Mouse (Mus musculus) heart, adult 18-20 months (tissue): ENCODE results near the gene Cfap45. TPM values are rescaled to one million over a fixed set of nuclear protein-coding genes. Genes with fewer than 3 reads are reported as not detected.

Experiments used
- DNase-seq, 2 experiments: peaks; one replicate each; pipeline ENCODE4 v3.0.0; 2021 to 2022; ENCODE audit warnings: mixed read lengths in 1 of 2
- total RNA-seq, 2 experiments: library from RNA; stranded (reverse); gene quantifications; 2 replicates each; pipeline ENCODE4 v1.2.3; 2021

Gene Cfap45
- total RNA-seq, 2 experiments from 2014 or later: 1.2 TPM; not detected in 1

DNA sequence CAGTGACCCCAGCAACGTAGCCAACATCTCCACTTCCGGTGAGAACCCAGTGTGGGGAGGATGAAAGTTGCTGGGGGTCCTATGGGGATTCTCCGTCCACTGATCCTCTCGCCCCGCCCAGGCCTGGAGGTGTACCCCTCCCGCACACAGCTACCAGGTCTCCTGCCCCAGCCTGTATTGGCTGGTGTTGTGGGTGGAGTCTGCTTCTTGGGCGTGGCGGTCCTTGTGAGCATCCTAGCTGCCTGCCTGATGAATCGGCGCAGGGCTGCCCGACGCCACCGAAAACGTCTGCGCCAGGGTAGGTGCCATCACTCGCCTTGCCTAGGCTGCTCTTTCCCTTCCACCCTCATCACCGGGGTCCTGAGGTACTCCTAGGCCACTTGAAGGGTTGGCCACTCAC, 24.6 kb upstream of the Cfap45 start:
- no peak for DNase-seq

GRCm38 (mm10) chr1:172497428-172497827, 23.2 kb upstream of the Cfap45 start:
- DNase-seq: no peak

DNA sequence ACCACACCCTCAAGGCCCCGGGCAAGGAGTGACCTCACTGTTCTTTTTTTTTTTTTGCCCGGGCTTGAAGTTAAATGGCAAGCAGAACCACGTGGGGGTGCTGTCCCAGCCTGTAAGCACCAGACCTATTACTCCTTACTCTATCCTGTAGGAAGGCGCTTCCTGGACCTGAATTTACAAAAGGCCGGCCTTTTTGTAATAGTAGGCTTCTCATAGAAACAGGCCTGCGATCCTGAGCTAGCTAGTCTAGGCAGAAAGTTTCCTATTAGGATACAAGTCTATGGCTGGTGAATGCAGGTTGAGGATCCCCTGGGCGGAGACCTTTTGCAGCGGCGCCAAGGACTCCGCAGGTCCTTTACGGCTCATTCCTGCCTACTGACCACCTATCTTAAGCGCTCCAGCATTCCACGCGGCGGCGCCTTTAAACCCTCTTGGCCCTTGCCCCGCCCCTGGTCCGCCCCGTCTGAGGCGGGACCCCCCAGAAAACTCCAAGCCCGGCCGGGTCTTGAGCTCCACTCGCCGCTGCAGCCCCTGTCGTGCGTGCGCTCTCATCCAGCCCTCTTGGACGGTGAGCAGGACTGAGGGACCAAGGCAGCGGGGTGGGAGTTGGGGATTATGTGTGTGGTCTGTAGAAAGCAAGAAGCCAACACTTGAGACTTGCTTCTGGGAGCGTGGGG, 20.7 kb upstream of the Cfap45 start, which contains the start of gene Tagln2:
Gene Tagln2 (plus strand): TSS at position 283 of the 677 bp plus-strand sequence.
- peak; percentile 95 for DNase-seq

DNA sequence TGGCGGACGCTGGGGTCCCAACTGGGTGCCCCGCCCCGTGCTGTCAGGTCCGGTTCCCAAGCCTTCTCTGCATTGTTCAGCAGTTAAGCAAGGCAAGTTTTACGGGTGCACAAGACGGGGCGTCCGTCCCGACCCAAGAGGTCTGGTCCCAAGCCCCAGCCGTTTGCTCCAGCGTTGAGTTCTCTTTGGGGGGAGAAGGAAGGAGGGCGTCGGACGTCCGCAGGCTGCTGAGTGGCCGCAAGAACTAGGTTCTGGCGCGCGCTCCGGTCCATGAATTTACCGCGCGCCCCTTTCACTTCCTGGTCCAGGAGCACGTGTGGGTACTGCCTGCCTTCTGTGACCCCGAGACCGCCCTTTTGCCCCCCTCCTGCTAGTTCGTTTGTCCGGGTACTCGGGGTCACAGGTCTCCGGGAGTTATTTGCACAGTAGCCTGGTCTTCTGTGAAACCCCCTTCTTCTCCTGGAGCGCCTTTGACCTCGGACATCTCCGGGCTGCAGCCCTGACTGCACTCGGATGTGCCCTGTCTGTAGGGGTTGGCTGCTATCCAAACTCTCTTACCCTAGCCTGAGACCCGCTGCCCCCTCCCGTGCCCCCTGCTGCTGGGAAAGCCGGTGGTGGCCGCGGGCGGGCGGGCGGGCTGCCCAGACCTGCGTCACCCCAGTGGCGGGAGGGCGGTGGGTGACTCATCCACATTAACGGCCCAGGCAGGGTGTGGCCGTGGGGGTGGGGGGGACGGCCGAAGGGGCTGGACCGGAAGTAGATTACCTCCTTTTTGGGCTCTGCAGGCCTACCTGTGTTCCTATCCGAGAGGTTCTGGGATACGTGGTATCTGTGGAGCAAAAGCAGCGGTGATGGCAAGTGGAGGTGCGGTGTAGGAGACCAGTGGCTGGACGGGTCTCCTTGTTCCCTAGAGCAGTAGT, 19.9 kb upstream of the Cfap45 start:
- peak; percentile 78 for DNase-seq

GRCm38 (mm10) chr1:172501371-172502144, 19.0 kb upstream of the Cfap45 start:
- peak; percentile 86 to 91 for DNase-seq

DNA sequence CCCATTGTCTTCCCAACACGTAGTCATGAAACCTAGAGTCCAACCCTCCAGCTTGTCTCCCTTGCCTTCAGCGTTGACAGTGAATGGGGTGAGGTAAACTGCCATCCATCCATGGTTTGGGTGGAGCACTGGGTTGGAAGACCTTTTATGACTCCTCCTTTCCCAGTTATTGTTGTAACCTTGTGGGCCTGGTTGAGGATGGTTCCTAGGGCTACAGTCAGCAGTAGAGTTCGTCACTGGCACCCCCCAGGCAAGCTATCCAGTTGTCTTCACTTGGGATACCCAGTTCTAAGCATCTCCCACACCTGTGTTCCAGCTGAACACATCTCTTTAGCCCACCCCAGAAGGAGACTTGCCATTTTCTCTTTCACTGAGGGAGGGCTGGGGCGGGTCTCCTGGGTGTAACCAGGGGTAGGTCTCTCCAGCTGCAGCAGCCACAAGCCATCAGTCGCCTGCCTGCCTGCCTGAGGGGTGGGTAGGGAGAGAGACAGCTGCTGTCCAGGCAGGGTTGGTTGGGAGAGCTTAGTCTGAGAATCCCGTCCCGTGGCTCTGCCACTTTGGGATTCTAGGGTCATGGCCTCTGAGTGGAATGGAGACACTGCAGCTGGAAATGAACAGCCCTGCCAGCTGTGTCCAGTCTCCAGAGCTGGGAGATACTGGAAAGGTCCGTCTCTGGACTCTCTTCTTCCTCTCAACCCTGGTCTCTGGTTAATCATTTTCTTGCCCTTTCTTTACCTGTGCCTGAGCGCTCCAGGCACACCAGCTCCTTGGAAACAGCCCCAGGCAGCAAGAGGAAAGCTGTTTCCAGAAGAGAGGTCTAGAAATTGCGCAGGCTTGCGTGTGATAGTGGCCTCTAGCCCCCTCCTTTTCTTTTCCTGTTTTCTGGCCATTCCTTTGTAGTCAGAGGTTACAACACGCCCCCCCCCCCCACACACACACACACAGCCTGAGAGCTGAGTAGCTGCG, 18.2 kb upstream of the Cfap45 start:
- peak; percentile 60 to 61 for DNase-seq

GRCm38 (mm10) chr1:172503111-172503997, 17.2 kb upstream of the Cfap45 start:
- peak; percentile 66 to 67 for DNase-seq

DNA sequence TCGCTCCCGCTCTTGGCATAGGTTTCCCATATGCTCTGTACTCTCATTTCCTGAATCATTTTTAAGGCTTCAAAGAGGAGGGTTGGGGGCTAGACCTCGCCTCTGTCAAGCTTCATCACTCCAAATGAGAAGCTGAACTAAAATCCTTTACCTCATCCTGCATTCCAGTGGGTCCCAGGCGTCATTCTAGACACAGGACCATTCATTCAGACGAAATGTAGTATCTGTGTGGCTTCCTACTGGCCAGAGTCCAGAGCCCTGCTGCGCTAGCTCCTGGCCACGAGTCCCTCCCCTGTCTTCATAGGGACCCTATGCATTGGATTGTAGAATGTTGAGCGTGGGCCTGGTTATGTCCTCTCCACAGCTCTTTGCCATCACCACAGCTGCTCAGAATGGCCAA, 15.8 kb upstream of the Cfap45 start:
- DNase-seq: no peak

DNA sequence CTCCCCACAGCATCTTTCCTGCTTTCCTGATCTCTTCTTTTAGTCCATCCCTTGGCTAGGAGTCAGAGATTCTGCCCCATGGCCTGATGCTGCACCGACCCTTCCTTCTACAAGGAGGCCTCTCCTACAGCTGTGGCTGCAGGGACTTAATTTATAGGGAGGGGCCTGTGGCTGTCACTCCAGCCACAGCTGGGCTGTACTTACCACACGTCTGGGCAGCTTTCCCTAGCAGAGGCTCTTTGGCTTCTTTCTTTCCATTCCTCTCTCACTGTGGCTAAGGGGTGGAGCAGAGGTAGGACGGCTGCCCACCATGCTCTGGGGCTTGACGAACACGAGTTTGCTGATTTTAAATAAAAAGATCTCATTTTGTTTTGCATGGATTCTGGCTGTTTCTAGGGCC, 13.6 kb upstream of the Cfap45 start:
- peak; percentile 47 to 61 for DNase-seq

- no peak for DNase-seq
Observed at GRCm38 (mm10) chr1:172507701-172508100, 12.9 kb upstream of the Cfap45 start.

GRCm38 (mm10) chr1:172508172-172508571, 12.4 kb upstream of the Cfap45 start:
- DNase-seq: no peak

DNA sequence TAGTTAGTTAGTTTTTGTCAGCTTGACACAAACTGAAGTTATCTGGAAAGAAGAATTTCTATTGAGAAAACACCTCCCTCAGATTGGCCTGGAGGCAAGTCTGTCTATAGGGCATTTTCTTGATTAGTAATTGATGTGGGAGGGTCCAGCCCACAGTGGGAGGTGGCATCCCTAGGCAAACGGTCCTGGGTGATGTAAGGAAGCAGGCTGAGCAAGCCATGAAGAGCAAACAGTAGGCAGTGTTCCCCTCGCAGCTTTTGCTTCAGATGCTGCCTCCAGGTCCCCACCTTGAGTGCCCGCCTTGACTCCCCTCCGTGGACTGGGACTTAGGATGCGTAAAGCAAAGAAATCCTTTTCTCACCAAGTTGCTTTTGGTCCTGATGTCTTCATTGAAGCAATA, 11.4 kb upstream of the Cfap45 start:
- no peak for DNase-seq

DNA sequence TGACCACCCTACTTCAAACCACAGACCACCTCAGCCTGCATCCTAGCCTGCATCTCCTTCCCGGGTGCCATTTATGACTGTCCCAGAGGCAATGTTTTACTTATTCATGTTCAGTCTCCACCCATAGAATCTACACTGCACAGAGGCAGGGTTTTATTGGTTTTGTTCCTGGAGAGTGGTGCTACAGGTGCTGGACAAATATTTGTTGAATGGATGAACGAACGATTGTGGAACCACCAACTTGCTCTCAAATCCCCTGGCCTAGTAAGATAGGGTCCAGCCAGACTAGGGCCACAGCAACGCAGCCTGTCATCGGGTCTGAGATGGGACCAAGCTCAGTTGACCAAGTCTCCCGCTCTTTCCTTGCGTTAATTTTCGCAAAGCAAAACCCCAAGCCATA, 10.6 kb upstream of the Cfap45 start:
- no peak for DNase-seq

DNA sequence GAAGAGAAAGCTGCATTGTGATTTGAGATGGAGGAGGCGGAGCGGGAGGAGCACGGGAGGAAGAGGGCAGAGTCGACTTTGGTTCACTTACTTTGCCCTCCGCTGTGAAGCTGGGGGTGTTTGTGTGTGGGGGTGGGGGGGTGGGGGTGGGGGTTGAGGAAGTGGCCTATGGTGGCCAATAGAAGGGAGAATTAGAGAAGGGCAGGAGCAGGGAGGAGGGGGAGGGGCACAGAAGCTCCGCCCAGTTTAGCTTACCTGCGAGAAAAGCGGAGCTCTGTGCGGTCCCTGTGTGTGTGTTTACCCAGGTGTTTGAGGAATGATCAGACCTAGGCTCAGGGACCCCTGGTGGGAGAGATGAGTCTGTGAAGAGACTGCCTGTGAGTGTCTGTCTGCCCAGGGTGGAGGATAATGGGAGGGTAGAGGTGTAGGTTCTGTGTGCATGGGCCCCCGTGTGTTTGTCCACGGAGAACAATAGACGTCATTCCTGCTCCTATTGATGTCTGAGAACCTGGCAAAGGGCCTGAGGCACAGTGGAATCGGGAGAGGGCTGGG, 10.1 kb upstream of the Cfap45 start:
- DNase-seq: no peak

DNA sequence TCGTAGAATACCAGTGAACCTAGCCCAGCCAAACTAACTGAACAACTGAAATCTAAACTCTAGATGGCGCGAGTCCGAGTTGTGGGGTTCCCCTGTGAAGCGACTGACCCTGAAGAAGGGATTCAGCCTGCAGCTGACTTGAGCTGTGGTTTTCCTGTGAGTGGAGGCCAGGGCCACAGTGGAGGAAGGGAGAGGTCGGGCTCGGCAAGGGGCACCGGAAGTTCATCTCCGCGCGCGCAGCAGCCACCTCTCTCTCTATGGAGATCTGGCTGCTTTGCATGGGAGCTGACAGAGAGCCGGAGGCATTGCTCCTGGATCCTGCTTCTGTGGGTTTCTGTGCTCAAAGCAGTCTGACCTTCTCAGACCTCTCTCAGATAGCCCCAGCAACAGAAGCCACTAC, 7.6 kb upstream of the Cfap45 start:
- DNase-seq: peak; percentile 79 to 91

DNA sequence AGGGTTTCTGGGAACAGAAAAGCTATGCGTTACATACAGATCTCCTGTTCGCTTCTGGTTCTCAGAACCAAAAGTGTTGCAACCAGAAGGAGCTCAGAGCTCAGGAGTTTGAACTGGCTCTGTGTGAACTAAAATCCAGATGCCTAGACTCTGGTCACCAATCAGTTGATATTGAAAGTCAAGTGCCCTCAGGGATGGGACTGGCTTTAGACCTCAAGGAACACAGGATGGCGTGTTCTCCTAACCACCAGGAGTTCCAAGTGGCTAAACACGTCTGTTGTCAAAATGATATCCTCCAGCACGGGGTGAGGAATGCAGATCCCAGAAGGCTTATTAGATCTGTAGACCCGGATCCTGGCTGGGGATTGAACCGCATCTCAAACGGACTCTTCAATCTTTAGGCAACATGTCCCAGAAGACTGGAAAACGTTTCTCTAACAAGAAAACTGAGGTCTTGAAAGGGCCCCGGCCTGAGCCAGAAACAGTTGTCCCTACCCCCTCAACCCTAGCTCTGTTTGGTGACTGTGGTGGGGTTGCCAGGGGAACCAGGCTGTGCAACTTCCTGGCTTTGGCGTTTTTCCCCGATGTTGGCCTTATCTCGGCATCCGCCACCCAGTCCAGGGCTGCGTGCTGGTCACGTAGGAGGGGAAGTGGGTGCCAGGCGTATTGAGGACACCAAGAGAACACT, 6.9 kb upstream of the Cfap45 start:
- peak; percentile 86 to 93 for DNase-seq

- no peak for DNase-seq
Observed at GRCm38 (mm10) chr1:172514213-172514529, 6.4 kb upstream of the Cfap45 start.

DNA sequence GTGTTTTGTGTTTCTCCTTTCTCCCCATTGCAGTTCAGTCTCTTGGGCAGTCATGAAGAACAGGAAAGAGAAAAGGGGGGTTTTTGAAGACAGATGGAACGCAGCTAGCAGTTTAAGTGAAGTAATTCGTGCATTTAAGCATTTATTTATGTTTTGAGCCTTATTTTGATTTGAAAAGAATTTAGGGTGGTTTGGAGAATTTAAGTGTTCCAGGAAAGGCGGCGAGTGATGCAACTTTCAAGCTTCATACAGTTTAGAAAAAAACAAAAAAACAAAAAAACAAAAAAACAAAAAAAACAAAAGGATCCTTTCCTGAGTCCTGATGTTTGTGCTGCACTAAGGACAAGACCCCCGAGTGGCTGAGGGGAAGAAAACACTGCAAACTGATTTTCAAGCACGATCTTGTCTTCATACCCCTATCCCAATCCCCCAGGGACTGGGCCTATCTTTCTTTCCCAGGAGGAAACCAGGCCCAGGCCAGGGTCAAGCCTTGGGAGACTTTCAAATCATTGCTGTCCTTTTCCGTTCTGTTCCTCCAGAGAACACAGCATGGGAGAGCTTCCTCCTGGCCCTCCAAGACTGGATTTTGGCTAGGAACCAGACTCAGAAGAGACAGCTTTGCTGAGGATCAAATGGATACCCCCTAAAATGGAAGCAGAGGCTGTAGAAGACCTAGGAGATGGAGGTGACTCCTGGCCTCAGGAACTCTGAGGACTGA, 5.9 kb upstream of the Cfap45 start:
- peak; percentile 69 to 71 for DNase-seq

DNA sequence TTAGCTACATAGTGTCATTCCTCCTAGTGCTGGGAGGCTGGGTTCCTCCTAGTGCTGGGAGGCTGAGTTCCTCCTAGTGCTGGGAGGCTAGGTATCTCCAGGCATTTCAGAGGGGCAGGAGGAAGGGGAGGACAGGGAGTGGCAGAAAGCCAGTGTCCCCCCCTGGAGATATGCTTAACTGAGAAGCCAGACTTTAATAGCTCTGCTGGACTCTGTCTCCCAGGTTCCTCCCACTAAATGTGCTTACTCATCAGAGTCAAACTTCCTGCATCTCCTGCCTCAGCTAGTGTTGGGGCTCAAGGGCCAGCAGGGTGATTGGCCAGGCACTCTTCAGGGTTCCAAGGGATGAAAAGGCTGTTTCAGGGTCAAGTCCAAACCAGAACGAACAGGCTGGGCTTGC, 5.2 kb upstream of the Cfap45 start:
- peak; percentile 47 to 51 for DNase-seq
